8 mouse cellular contexts compared by ENCODE assay signal in the genomic region with DNA sequence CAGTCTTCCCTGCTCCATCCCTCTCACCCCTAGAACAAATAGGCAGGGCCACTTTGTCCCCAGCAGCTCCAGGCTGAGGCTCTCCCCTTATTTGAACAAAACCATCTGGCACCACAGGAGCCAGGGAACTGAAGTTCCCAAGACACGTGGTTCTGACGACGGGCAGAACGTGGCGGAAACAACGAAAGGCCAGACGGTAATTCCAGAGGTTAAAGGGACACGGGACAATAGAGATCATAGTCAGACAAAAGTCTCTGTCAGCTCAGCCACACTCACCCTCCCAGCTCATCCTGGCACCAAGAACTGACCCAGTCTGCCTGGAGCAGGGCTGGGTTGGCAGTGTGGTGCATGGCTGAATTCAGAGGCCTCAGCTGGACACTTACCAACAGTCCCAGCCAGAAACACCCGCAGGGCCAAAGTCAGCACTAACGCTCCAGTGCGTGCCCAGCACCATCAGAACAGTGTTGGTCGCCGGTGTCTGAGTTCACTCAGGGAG. TPM values are rescaled to one million over a fixed set of nuclear protein-coding genes. Genes with fewer than 3 reads are reported as not detected.
DNase-seq lines count a peak whose midpoint lies in the region; ATAC-seq and TF ChIP-seq lines count a peak whose summit lies in the region.

No protein-coding gene starts in this region.

- no peaks in the 10 kb centered on the region for H3K4me1 ChIP-seq in spleen, adult 2 months (ENCODE audit: control insufficient read depth, insufficient read depth, insufficient read length)
- peaks cover 70% of the 10 kb centered on the region for H3K4me1 ChIP-seq in limb, embryonic 11.5 days (ENCODE audit: control insufficient read depth, insufficient read depth, low read length)

- 92% methylated on average over 13 of the region's 13 CpGs for WGBS in spleen, adult 2 months
- 38% methylated on average over 13 of the region's 13 CpGs for WGBS in limb, embryonic 11.5 days

- TF ChIP-seq CTCF in spleen, adult 2 months (IDR thresholded peaks at IDR 0.05; ENCODE audit: extremely low read depth, insufficient read depth, insufficient read length, insufficient replicate concordance) = no peak

- no peak overlapping the region for H3K4me3 ChIP-seq in spleen, adult 2 months (ENCODE audit: extremely low read depth, insufficient read depth, insufficient read length)
- H3K4me3 ChIP-seq in limb, embryonic 11.5 days (ENCODE audit: low read depth, low read length) = no peak overlapping the region

- H3K9me3 ChIP-seq in limb, embryonic 11.5 days (ENCODE audit: control insufficient read depth, low read length) = no peaks in the 10 kb centered on the region

- H3K27ac ChIP-seq in spleen, adult 2 months (ENCODE audit: insufficient read depth, low read length) = 0 out of 2 replicates have a peak overlapping the region, but pooled peaks have one; percentile 16
- peak overlapping the region; percentile 66; the same call in 1 of the 2 replicates for H3K27ac ChIP-seq in limb, embryonic 11.5 days (replicated peaks; ENCODE audit: low read depth, low read length)

- no peak overlapping the region for H3K4me2 ChIP-seq in limb, embryonic 11.5 days (ENCODE audit: low read depth, severe bottlenecking)

- no peaks in the 10 kb centered on the region for H3K27me3 ChIP-seq in spleen, adult 2 months (ENCODE audit: control insufficient read depth, insufficient read depth, low read length)
- no peaks in the 10 kb centered on the region for H3K27me3 ChIP-seq in limb, embryonic 11.5 days (ENCODE audit: control insufficient read depth, insufficient read depth, low read length)

- no peak for ATAC-seq in limb, embryonic 11.5 days (ENCODE audit: insufficient number of reproducible peaks, low FRiP score, low TSS enrichment, low read depth)

- no peak overlapping the region for H3K9ac ChIP-seq in limb, embryonic 11.5 days (ENCODE audit: low read length)

- no peaks in the 10 kb centered on the region for H3K36me3 ChIP-seq in spleen, adult 2 months (ENCODE audit: control insufficient read depth, insufficient read depth, low read length)
- H3K36me3 ChIP-seq in limb, embryonic 11.5 days (ENCODE audit: control insufficient read depth, insufficient read depth, low read length) = no peaks in the 10 kb centered on the region

- TF ChIP-seq POLR2A in spleen, adult 2 months (IDR thresholded peaks at IDR 0.05; ENCODE audit: low read depth, low read length) = no peak

- peak; percentile 58 for DNase-seq in adrenal gland, adult 2 months
- DNase-seq in adrenal gland, adult 8-10 months = no peak
- DNase-seq in spleen, adult 2 months (ENCODE audit: low read depth in 1 of 2, low spot score in 2 of 2) = no peak
- no peak for DNase-seq in spleen, postnatal 14 days (ENCODE audit: low spot score in 2 of 2)
- DNase-seq in heart, postnatal 4 days = peak; percentile 40
- DNase-seq in limb, embryonic 11.5 days (ENCODE audit: low spot score) = no peak
- no peak for DNase-seq in spleen, postnatal 36 days (ENCODE audit: low spot score in 2 of 2)
- no peak for DNase-seq in right cerebral cortex, adult 2 months (ENCODE audit: low spot score in 2 of 2)

RNA-seq across cellular contexts. Expression of gene Tns3, which starts 10.5 kb away (rescaled TPM):
- 10 to 100 TPM; 57.2 to 67.7 TPM for total RNA-seq in adrenal gland, adult 2 months (2021)
- 39.2 and 44.2 TPM in 2 replicates for polyA plus RNA-seq in adrenal gland, adult 2 months (2012; rRNA removed)
- total RNA-seq in adrenal gland, adult 8-10 months (2022) = 100 to 1,000 TPM in 1 of 4 experiments, 10 to 100 TPM in 3; 52.3 to 101 (median 81.1) TPM
- 39.4 and 39.7 TPM in 2 replicates for polyA plus RNA-seq in spleen, adult 2 months (2012; rRNA removed)
- 10 to 100 TPM; 32.5 to 37.1 TPM for total RNA-seq in heart, postnatal 4 days (2021)
- 26.0 and 26.7 TPM in 2 replicates for polyA plus RNA-seq in limb, embryonic 11.5 days (2014; fragmentation: Nextera tagmentation; extraction: Ambion mirVana)

Comparison
In these comparisons a context has a peak if more than half of its experiments do, and no peak if none do; other contexts are left out.
1. DNase-seq: peak in adrenal gland, adult 2 months (single experiment) and heart, postnatal 4 days (single experiment); none in adrenal gland, adult 8-10 months (single experiment), spleen, adult 2 months (0 of 2), spleen, postnatal 14 days (0 of 2), limb, embryonic 11.5 days (single experiment), spleen, postnatal 36 days (0 of 2) and right cerebral cortex, adult 2 months (0 of 2).